Mouse (Mus musculus) gonadal fat pad, adult 2 months (tissue): ENCODE data around the gene Ccdc6. TPM values are rescaled to one million over a fixed set of nuclear protein-coding genes. Genes with fewer than 3 reads are reported as not detected.

Source experiments
- DNase-seq: peaks from one replicate; pipeline ENCODE4 v3.0.0-alpha.2; 2012; ENCODE audit warnings: low read depth
- polyA plus RNA-seq: library from polyadenylated mRNA; depleted of rRNA; stranded (reverse); fragments of >200 nt; gene quantifications from 2 replicates; pipeline ENCODE4 v1.2.3, GENCODE M21; 2012; rRNA removed

The Ccdc6 gene
- 28.7 and 31.8 TPM in 2 replicates for polyA plus RNA-seq

DNA sequence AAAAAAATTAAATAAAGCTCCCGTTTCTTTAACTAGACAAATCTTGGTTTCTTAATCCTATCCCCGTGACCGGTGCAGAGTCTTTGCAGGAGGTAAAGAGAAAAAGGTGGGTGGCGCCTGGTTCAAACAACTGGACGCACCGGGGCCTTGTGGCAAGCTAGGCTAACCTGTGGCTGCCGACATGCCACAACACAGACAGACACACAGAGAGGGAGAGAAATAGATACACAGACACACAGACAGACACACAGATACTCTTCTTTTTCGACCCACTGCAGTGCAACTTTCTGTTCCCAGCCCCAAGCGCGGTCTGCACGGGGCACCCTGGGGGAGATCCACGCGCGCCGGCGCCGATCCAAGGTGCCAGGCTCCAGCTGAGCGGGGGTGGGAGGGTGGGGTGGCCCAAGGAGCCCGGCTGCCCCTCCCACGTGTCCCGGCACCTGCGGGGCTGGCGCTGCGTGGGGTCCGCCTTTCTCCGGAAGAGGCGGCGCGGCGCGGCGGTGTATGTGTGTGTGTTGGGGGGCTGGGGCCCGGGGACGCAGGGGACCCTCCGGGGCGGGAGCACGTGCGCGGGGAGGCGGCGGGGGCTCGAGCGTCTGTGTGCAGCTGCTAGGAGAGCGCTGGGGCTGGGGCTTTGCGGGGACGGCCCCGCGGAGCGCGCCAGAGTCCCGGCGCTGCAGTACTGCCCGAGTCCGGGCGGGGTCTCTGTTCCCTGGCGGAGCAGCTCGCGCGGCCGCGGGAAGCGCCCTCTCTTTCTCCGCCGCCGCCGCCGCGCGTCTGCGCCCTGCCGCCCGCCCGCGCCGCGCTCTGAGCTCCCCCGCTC lies at the start of gene Ccdc6:
Ccdc6 (plus strand) TSS at position 756 of the 823 bp plus-strand sequence.
- no peak for DNase-seq

GRCm38 (mm10) chr10:70049771-70050170 lies 47.1 kb upstream of the Ccdc6 start:
- DNase-seq = no peak

GRCm38 (mm10) chr10:70055291-70055690 lies 41.6 kb upstream of the Ccdc6 start:
- no peak for DNase-seq

DNA sequence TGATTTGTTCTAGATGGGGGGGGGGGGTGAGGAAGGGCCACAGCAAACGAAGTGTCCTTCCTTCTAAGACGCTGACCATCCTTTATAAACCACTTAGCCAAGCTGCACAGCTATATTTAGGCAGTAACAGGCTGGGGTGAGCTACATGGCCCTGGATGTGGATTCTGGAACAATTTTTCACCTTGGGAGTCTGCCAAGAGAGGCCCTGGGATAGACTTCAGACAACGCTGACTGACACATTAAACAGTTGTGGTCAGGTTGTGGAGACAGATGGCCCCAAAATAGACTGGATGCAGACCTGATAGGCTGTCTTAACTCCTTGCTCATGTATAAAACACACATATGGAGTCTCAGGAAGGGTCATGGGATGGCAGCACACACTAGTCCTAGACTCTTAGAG lies 39.9 kb upstream of the Ccdc6 start:
- DNase-seq = no peak

- DNase-seq = no peak
These were observed 36.8 kb upstream of the Ccdc6 start for GRCm38 (mm10) chr10:70060021-70060688.

GRCm38 (mm10) chr10:70060689-70061081 lies 36.2 kb upstream of the Ccdc6 start:
- no peak for DNase-seq

- no peak for DNase-seq
These were observed 32.9 kb upstream of the Ccdc6 start for GRCm38 (mm10) chr10:70063881-70064555.

GRCm38 (mm10) chr10:70065191-70065590 lies 31.7 kb upstream of the Ccdc6 start:
- DNase-seq = no peak

DNA sequence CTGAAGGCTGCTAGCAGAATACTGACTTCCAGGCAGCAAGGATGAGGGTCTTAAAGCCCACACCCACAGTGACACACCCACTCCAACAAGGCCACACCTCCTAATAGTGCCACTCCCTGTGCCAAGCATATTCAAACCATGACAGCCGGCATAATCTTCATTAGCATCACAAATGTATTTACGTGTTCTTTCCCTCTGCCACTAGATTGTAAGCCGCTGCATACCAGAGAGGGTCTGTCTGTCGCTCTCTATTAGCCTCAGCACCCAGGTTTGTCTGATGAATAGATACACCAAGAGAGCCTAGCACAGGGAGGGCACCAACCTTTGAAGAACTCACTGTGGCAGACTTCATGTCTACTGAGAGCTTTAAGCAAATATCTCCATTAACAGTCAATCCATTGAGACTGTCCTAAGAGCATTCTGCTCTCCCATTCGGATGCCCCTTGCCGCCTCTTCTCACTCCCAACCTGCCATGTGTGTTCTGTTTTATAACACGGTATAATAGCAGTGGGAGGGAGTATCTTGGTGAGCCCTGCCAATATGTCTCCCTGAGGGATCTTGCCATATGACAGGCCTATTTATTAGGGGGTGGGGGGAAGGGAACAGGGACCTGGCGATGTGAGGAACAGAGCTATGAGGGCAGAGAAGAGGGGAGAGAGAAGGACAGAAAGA lies 30.3 kb upstream of the Ccdc6 start:
- no peak for DNase-seq

- no peak for DNase-seq
These were observed 29.5 kb upstream of the Ccdc6 start for GRCm38 (mm10) chr10:70067169-70068115.

- no peak for DNase-seq
These were observed 27.6 kb upstream of the Ccdc6 start for GRCm38 (mm10) chr10:70069321-70069720.

GRCm38 (mm10) chr10:70071334-70071733 lies 25.6 kb upstream of the Ccdc6 start:
- no peak for DNase-seq

- no peak for DNase-seq
These were observed 19.5 kb upstream of the Ccdc6 start for GRCm38 (mm10) chr10:70077452-70077851.

GRCm38 (mm10) chr10:70080908-70081307 lies 16.0 kb upstream of the Ccdc6 start:
- DNase-seq = no peak

DNA sequence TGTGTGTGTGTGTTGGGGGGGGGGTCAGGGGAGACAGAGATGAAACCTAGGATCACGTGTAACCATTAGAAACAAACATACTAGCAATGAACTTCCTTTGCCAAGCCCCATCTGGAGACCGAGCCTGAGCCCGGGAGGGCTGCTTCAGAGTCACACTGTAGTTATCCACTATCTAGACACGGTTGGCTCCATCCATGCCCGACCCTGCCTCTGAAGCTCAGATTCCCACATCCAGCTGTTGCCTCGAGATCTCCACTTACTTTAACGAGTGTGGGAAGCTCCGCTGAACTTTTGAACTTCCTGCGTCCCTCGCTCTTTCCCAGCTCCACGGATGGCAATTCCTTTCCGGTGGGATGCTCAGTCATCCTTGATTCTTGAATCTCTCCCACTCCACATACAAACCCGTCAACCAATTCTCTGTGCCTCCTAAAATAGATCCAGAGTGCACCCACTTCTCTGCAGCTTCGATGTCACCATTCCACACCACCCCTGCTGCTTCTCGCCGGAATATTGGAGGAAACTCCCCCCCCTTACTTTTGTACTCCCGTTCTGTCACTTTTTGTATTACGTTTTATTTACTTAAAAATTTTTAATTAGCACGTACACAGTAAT lies 15.3 kb upstream of the Ccdc6 start:
- no peak for DNase-seq

DNA sequence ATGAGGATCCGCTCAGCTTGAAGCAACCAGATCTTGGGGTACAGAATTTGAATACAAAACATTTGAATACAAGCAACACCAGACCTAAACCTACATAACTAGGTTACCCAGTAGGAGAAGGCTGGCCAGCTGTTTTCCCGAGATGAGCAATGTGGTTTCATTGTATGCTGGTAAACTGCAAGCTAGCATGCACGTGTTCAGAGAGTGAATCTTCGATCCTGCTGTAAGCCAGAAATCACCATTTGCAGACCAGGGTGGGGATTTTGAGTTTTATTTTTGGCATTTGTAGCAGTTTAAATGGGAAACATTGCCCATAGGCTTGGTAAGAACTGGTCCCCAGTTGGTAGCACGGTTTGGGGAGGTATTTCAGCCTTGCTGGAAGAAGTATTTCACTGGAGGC lies 13.7 kb upstream of the Ccdc6 start:
- DNase-seq = no peak

GRCm38 (mm10) chr10:70085256-70085961 lies 11.5 kb upstream of the Ccdc6 start:
- no peak for DNase-seq

- DNase-seq = no peak
These were observed 8.1 kb upstream of the Ccdc6 start for GRCm38 (mm10) chr10:70088788-70089187.

GRCm38 (mm10) chr10:70091876-70092462 lies 5.0 kb upstream of the Ccdc6 start:
- no peak for DNase-seq
